Mouse (Mus musculus) limb, embryonic 10.5 days (tissue): ENCODE measurements around the gene Mtrf1. TPM values are rescaled to one million over a fixed set of nuclear protein-coding genes. Genes with fewer than 3 reads are reported as not detected.
"Not testable (repeated sequence)": the region's sequence is repeated elsewhere in the genome, so short reads cannot be mapped to it uniquely, and the experiment has no call there.

Experiments used
- DNase-seq: peaks from one replicate; pipeline ENCODE4 v3.0.0-alpha.2; 2017; ENCODE audit warnings: low spot score
- H3K27ac ChIP-seq: fragments of 300-500 bp; sonication (generic); 2 replicates; pipeline ENCODE4 v1.5.1; 2016; ENCODE audit warnings: mild to moderate bottlenecking
- H3K27me3 ChIP-seq: fragments of 300-500 bp; sonication (generic); 2 replicates; pipeline ENCODE4 v1.6.1; 2016; ENCODE audit warnings: low read depth, mild to moderate bottlenecking; ENCODE audit not compliant: poor library complexity, severe bottlenecking
- H3K36me3 ChIP-seq: fragments of 300-500 bp; sonication (generic); 2 replicates; pipeline ENCODE4 v1.6.1; 2016; ENCODE audit warnings: mild to moderate bottlenecking, moderate library complexity
- H3K4me1 ChIP-seq: fragments of 300-500 bp; sonication (generic); 2 replicates; pipeline ENCODE4 v1.6.1; 2016
- H3K4me3 ChIP-seq: fragments of 300-500 bp; sonication (generic); 2 replicates; pipeline ENCODE4 v1.5.1; 2016; ENCODE audit warnings: mild to moderate bottlenecking, moderate library complexity
- H3K9me3 ChIP-seq: fragments of 300-500 bp; sonication (generic); replicated peaks from 2 replicates; pipeline ENCODE4 v1.6.1; 2016; ENCODE audit warnings: mild to moderate bottlenecking
- WGBS: fragments of 180-500 bp; shearing (Covaris S2); methylation state at CpG from one replicate; pipeline ENCODE4 v1.1.7; 2016; 5-methylcytosine and 5-hydroxymethylcytosine counted together
- polyA plus RNA-seq: library from polyadenylated mRNA; unstranded; fragments of >200 nt; fragmentation: Nextera tagmentation; extraction: Ambion mirVana; gene quantifications from 2 replicates; pipeline ENCODE4 v1.2.1, GENCODE M21; 2016

Mtrf1 gene
- polyA plus RNA-seq, 1 experiment from 2014 or later, result 9.8 TPM

DNA sequence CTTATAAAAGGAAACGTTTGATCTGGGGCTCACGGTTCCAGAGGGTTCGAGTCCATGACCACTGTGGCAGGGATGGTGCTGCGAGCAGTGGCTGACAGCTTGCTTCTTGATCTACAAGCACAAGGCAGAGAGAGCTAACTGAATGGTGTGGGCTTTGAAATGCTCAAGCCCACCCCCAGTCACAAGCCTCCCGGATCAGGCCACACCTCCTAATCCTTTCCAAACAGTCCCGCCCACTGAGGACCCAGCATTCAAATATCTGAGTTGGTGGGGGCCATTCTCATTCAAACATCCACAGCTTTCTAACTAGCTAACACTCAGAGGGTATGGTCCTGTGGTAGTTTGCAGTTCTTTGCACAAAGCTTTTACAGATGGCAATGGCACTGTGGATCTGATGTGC, 15.5 kb downstream of the Mtrf1 start:
- Histone ChIP-seq H3K4me1 (no peaks in the 10 kb centered on the region), H3K9me3 (no peaks in the 10 kb centered on the region), H3K27ac (no peak overlapping the region), H3K4me3 (no peak overlapping the region), H3K27me3 (no peaks in the 10 kb centered on the region), H3K36me3 (peaks cover 22% of the 10 kb centered on the region)
- DNase-seq, result no peak
- 86% methylated on average over 6 of the region's 6 CpGs for WGBS

DNA sequence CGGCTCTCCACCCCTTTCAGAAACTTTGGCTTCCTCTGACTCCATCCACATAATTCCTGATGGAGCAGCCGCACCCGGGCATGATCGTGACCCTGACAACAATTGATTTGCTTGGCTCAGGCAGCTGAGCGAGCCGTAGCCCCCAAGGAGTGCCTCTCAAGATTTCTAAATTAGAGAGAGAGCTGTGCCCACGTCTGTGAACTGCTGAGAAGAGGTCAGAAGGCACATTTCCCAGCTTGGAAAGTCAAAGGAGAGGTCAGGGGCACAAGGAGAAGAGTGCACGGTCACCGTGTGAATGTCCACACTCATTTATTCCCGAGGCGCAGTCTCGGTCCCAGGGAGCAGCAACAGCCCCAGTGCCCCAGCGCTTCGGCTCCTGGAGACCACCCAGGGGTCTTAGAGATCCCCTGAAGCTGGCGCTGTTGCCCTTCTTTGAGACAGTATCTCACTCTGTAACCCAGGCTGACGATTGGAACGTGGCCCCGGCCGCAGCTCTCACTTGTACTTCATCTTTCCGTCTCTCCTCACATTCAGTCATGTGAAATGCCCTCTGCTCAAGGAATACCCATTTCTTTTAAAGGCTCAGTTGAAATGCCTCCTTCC, 22.6 kb downstream of the Mtrf1 start:
- Histone ChIP-seq H3K27ac (no peak overlapping the region), H3K4me3 (no peak overlapping the region), H3K4me1 (peaks cover 5% of the 10 kb centered on the region; the same call in 1 of the 2 replicates), H3K27me3 (no peaks in the 10 kb centered on the region), H3K36me3 (peaks cover 15% of the 10 kb centered on the region; the same call in 1 of the 2 replicates), H3K9me3 (no peaks in the 10 kb centered on the region)
- DNase-seq, result no peak
- 72% methylated on average over 20 of the region's 20 CpGs for WGBS

DNA sequence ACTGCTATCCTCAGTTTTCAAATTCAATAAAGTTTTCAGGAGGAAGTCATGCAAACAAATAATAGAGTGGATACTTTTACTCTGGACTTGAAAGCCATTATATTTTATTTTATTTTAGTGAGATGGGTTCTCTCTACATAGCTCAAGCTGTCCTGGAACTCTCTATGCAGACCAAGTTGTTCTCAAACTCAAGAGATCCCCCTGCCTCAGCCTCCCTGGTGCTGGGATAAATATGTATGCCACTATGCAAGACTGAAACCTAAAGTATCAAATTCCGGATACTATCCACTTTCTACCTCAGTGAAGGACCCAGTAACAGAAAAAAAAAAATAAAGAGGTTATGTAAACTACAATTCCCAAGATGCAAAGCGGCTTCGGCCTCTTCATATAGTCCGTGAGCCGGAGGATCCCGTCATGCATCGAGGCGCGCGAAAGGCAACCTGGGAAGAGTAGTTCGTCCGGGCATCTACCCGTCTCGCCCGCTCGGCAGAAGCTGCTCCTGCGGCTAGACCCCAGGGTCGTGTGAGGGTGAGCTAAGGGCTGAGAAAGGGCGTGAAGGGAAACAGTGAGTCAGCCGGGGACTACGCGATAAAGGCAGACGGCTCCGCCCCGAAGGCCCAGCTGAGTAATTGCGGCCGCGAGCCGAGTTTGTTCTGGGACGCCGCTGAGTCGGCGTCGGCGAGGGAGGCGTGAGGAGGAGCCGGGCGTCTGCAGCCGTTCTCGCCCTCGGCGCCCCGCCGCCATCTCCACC, 28.6 kb downstream of the Mtrf1 start, which contains the start of gene Kbtbd7:
Gene Kbtbd7 (plus strand): TSS at position 533 of the 751 bp plus-strand sequence.
- H3K4me3 ChIP-seq, result peak within 1 kb of the TSS; percentile 59
- WGBS, result under 1% methylated on average over 44 of the region's 44 CpGs
- peak within 1 kb of the TSS; percentile 87 for H3K27ac ChIP-seq
- no peaks in the 10 kb centered on the region for H3K4me1 ChIP-seq
- no peaks in the 10 kb centered on the region for H3K27me3 ChIP-seq
- DNase-seq, result peak; percentile 93
- peaks cover 5% of the 10 kb centered on the region; the same call in 1 of the 2 replicates for H3K9me3 ChIP-seq
- H3K36me3 ChIP-seq, result peaks cover 18% of the 10 kb centered on the region

DNA sequence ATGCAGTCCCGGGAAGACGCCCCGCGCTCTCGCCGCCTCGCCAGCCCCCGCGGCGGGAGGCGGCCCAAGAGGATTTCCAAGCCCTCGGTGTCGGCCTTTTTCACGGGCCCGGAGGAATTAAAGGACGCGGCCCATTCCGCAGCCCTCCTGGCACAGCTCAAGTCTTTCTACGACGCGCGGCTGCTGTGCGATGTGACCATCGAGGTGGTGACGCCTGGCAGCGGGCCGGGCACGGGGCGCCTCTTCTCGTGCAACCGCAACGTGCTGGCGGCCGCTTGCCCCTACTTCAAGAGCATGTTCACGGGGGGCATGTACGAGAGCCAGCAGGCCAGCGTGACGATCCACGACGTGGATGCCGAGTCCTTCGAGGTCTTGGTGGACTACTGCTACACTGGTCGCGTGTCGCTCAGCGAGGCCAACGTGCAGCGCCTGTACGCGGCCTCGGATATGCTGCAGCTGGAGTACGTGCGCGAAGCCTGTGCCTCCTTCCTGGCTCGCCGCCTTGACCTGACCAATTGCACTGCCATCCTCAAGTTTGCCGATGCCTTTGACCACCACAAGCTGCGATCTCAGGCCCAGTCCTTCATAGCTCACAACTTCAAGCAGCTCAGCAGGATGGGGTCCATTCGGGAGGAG, 29.3 kb downstream of the Mtrf1 start:
- not testable (repeated sequence) for H3K4me1 ChIP-seq, DNase-seq, H3K27me3 ChIP-seq, H3K9me3 ChIP-seq
- H3K36me3 ChIP-seq, result peaks cover 18% of the 10 kb centered on the region
- peak overlapping the region; percentile 59 for H3K4me3 ChIP-seq
- 61% methylated on average over 11 of the region's 59 CpGs for WGBS
- peak overlapping the region; percentile 87 for H3K27ac ChIP-seq

DNA sequence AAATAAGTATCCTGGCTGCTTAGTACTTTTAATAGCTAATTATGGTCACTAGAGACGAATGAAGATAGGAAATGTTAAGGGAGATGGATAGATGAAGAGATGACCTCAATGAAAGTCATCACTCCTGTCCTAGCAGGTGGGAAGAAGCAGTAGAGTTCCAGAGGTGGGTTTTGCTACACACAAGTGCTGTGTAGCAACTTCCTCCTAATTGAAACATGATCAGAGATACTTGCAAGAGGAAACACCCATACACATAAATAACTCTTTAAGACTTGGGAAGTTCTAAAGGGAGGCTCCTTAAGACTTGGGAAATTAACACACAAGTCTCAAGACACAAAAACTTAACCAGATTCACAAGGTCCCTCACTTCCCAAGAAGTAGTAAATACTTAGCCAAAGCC, 36.5 kb downstream of the Mtrf1 start:
- no peak overlapping the region for H3K4me3 ChIP-seq
- no peak for DNase-seq

DNA sequence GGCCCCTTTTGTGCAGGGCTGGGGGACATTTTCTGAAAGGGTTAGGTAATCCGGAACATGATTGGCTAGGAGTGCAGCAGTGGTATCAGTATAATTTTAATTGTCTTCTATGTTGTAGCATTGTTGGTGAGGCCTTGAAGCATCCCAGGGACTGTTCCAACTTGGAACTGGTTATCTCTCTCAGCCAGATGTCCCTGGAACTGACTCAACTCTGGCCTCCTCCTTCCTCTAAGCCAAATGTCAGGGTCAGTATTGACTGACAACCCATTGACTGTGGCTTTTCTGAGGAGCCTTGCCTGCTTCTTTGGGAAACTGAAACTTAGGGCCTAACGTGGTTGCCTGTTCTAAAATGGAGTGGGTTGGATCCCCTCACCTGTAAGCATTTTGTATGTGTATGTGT, 43.1 kb downstream of the Mtrf1 start:
- no peak for DNase-seq
- WGBS, result 83% methylated on average over 2 of the region's 2 CpGs

More for the DNA sequence above, 36.5 kb downstream of the Mtrf1 start:
- Histone ChIP-seq H3K36me3 (no peaks in the 10 kb centered on the region), H3K27me3 (no peaks in the 10 kb centered on the region), H3K27ac (no peak overlapping the region), H3K4me1 (no peaks in the 10 kb centered on the region), H3K9me3 (no peaks in the 10 kb centered on the region)
- WGBS, result 86% methylated on average over 1 of the region's 1 CpGs

DNA sequence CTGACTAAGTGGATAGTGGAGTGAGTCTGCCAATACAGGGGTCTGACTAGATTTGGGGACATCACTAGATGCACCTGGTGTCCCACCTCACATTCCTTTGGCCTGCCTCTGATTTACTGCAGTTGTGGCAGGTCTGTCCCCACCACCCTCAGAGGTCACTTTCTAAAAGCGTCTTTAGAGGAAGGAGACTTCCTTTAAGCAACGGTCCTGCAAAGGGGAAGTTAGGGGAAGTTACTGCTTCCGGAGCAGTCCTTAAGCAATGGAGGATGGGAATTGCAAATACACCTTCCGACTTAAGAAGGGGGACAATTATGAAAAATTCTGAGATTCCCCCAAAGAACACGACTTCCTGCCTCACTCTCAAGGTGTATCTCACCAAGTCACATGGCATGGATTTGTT, 43.9 kb downstream of the Mtrf1 start:
- no peaks in the 10 kb centered on the region for H3K4me1 ChIP-seq
- no peak overlapping the region for H3K4me3 ChIP-seq
- 83% methylated on average over 5 of the region's 5 CpGs for WGBS
- H3K27me3 ChIP-seq, result no peaks in the 10 kb centered on the region
- H3K27ac ChIP-seq, result no peak overlapping the region
- DNase-seq, result no peak
- H3K9me3 ChIP-seq, result no peaks in the 10 kb centered on the region
- H3K36me3 ChIP-seq, result no peaks in the 10 kb centered on the region

More for the DNA sequence above, 43.1 kb downstream of the Mtrf1 start:
- Histone ChIP-seq H3K4me3 (no peak overlapping the region), H3K27me3 (no peaks in the 10 kb centered on the region), H3K9me3 (no peaks in the 10 kb centered on the region), H3K36me3 (no peaks in the 10 kb centered on the region), H3K4me1 (no peaks in the 10 kb centered on the region), H3K27ac (no peak overlapping the region)

DNA sequence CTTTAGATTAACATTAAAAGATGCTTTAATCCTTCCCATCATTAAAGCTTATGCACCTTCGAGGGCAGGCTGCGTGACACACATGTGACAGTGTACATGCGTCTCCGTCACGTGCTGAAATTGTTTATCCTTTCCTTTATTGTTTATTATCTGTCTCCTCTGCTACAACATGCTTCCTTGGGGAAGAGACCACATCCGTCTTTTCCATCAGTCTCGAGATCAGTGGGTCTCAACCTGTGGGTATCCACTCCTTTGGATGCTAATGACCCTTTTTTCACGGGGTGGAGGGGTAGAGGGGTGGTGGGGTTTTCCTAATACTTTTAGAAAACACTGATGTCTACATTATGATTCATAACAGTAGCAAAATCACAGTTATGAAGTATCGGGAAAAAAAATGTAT, 47.0 kb downstream of the Mtrf1 start:
- Histone ChIP-seq H3K27me3 (no peaks in the 10 kb centered on the region), H3K36me3 (no peaks in the 10 kb centered on the region), H3K4me3 (no peak overlapping the region), H3K27ac (no peak overlapping the region), H3K9me3 (no peaks in the 10 kb centered on the region), H3K4me1 (no peaks in the 10 kb centered on the region)
- 89% methylated on average over 9 of the region's 9 CpGs for WGBS
- no peak for DNase-seq

DNA sequence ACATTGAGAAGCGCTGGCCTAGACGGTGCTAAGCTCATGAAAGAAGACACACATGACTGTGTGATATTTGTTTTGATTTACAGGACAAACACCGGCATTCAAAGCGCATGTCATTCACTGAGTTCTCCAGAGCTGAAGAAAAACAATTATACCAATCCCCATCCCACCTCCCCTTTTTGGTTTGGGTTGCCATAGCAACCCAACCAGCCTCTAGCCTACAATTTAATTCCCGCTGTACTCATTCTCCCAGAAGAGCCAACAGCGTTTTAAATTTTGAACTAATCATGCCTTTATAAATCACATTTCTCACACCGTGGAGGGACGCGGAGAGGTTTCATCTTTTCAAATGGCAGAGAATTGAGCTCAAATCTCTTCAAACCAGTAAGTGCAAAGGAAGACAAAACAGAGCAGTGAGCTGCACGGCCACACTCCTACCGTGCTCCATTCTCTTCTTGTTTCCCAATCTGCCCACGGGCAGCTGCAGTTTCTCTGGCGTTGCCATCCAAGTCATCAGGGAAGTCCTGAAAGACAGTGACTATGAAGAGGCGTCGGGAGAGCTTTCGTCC, 47.6 kb downstream of the Mtrf1 start:
- Histone ChIP-seq H3K27me3 (no peaks in the 10 kb centered on the region), H3K36me3 (no peaks in the 10 kb centered on the region), H3K4me3 (no peak overlapping the region), H3K4me1 (no peaks in the 10 kb centered on the region), H3K9me3 (no peaks in the 10 kb centered on the region), H3K27ac (no peak overlapping the region)
- DNase-seq, result no peak
- WGBS, result 78% methylated on average over 16 of the region's 16 CpGs

DNA sequence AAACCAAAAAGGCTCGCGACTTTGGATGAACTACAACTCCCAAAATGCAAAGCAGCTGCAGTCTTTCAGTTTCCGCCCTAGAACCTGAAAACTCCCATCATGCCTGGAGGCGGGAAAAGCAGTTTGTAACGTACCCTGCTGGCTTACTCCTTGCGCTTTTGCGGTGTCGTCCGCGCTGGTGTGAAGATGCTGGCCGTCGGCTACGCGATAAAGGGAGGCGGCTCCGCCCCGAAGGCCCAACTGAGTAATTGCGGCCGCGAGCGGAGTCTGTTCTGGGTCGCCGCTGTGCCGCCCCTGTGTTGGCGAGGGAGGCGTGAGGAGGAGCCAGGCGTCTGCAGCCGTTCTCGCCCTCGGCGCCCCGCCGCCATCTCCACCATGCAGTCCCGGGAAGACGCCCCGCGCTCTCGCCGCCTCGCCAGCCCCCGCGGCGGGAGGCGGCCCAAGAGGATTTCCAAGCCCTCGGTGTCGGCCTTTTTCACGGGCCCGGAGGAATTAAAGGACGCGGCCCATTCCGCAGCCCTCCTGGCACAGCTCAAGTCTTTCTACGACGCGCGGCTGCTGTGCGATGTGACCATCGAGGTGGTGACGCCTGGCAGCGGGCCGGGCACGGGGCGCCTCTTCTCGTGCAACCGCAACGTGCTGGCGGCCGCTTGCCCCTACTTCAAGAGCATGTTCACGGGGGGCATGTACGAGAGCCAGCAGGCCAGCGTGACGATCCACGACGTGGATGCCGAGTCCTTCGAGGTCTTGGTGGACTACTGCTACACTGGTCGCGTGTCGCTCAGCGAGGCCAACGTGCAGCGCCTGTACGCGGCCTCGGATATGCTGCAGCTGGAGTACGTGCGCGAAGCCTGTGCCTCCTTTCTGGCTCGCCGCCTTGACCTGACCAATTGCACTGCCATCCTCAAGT, 54.4 kb downstream of the Mtrf1 start, which contains the start of gene Kbtbd6:
Gene Kbtbd6 (plus strand): TSS at position 155 of the 910 bp plus-strand sequence.
- H3K4me3 ChIP-seq, result peak within 1 kb of the TSS; percentile 57
- peak; percentile 88 for DNase-seq
- H3K27me3 ChIP-seq, H3K4me1 ChIP-seq, H3K9me3 ChIP-seq: not testable (repeated sequence)
- H3K36me3 ChIP-seq, result peaks cover 11% of the 10 kb centered on the region
- H3K27ac ChIP-seq, result peak within 1 kb of the TSS; percentile 87
- WGBS, result 8% methylated on average over 44 of the region's 89 CpGs

DNA sequence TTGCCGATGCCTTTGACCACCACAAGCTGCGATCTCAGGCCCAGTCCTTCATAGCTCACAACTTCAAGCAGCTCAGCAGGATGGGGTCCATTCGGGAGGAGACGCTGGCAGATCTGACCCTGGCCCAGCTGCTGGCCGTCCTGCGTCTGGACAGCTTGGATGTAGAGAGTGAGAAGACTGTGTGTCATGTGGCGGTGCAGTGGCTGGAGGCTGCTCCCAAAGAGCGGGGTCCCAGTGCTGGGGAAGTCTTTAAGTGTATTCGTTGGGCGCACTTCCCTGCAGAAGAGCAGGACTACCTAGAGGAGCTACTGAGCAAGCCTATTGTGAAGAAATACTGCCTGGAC, 55.0 kb downstream of the Mtrf1 start:
- not testable (repeated sequence) for H3K4me3 ChIP-seq, H3K9me3 ChIP-seq, DNase-seq, H3K27ac ChIP-seq, H3K27me3 ChIP-seq, H3K4me1 ChIP-seq
- peaks cover 11% of the 10 kb centered on the region for H3K36me3 ChIP-seq
- 93% methylated on average over 8 of the region's 10 CpGs for WGBS

DNA sequence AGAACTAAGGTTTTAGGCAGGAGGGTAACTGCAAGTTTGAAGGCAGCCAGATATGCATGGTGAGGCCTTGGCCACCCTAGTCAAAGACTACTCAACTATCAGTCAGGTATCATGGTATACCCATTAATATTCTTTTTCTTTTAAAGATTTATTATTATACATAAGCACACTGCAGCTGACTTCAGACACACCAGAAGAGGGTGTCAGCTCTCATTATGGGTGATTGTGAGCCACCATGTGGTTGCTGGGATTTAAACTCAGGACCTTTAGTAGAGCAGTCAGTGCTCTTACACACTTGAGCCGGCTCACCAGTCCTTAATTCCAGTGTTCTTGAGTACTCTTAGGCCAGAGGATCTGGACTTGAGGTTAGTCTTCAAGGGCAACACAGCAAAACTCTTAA, 62.8 kb downstream of the Mtrf1 start:
- Histone ChIP-seq H3K4me1 (no peaks in the 10 kb centered on the region), H3K9me3 (no peaks in the 10 kb centered on the region), H3K4me3 (no peak overlapping the region), H3K27ac (no peak overlapping the region), H3K36me3 (peaks cover 54% of the 10 kb centered on the region), H3K27me3 (no peaks in the 10 kb centered on the region)
- DNase-seq, result no peak
- 92% methylated on average over 1 of the region's 1 CpGs for WGBS
